Mouse (Mus musculus): ENCODE results near the gene Fscn3.

The Fscn3 gene

GRCm38 (mm10) chr6:28428290-28428689 is 701 bp downstream of the Fscn3 start, which contains the start of gene Gcc1:
Gene Gcc1, minus strand, starts transcription at chr6:28428390.
- DNase-seq (ENCODE audit: low spot score), result no peak

DNA sequence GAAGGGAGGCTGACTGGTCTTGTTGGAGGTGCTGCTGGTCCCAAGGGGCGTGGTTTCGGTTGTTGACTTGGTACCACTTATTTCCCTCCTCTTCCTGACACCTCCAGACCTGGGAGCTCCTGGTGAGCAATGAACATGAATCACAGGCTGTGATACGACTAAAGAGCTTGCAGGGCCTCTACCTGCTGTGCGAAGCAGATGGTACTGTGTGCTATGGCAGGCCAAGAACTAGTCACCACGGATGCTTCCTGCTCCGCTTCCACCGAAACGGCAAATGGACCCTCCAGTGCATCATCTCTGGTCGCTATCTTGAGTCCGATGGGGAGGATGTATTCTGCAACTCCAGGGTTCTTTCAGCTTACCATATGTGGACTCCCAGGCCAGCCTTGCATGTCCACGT is 2.3 kb downstream of the Fscn3 start:
- no peak for DNase-seq (ENCODE audit: low spot score)

DNA sequence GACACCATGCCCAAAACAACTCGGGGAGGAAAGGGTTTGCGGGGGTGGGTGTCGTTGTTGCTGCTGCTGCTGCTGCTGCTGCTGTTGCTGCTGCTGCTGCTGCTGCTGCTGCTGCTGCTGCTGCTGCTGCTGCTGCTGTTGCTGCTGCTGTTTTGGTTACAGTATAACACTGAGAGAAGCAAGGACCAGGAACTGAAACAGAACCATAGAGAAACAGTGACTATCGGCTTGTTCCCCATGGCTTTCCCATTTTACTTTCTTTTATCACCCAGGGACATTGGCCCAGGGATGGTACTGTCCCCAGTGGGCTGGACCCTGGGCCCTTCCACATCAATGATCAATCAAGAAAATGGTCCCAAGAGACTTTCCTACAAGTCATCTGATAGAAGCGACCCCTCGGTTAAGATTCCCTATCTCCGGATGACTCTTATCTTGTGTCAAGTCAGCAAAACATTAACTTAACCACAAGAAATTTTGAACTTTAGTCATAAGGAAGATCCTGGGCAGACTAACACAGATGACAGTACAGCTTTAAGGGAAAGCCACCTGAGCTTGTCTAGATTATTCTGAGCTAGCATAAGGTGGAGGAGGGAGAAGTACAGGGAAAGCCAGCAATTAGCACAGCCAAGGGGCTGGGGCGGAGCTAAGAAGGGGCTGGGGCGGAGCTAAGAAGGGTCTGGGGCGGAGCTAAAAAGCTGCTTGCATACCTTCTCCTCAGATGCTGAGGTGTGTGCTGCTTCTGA is 3.4 kb downstream of the Fscn3 start:
- DNase-seq (ENCODE audit: low spot score), result no peak

- DNase-seq (ENCODE audit: low spot score), result no peak
These were observed 3.9 kb downstream of the Fscn3 start for GRCm38 (mm10) chr6:28431538-28431855.

DNA sequence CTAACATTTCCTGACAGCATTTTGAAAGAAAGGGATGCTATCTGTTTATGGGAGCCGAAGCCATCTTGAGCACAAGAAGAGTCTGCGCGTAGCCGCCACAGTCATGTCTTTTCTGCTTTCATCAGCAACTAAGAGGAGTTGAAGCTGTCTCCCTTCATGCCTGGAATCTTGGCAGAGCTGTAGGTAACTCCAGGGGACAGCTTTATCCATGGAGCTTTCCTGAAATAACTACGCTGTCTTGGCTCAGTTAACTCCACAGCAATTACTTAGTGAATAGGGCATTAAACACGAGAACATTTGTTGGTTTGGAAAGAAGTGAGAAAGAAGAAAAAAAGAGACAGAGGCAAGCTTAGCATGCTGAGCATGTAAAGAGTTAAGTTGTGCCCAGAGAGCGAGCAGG is 20.3 kb downstream of the Fscn3 start:
- no peak for DNase-seq (ENCODE audit: low spot score)

DNA sequence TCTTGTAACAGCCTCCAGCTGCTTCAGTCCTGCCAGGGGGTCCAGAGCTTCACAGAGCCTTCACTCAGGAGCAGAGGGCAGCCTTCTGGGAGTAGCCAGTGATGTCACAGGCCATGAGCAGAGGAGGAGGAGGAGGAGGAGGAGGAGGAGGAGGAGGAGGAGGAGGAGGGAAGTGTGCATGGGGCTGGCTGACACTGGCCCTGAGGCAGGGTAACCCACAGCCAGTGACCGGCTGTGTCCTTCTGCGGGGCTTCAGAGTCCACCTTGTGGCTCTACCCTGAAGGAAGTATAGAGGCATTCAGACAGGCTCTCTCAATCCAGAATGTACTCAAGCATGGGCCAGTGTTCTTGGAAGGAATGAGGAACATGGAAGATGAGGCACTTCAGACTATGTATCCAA is 21.7 kb downstream of the Fscn3 start, which contains the start of gene Pax4:
Gene Pax4, minus strand, starts transcription at position 101 of the 400 bp plus-strand sequence.
- no peak for DNase-seq (ENCODE audit: low spot score)

- no peak for DNase-seq (ENCODE audit: low spot score)
These were observed 22.9 kb downstream of the Fscn3 start for GRCm38 (mm10) chr6:28450481-28450880.

- no peak for DNase-seq (ENCODE audit: low spot score)
These were observed 23.4 kb downstream of the Fscn3 start for GRCm38 (mm10) chr6:28450977-28451376.

DNA sequence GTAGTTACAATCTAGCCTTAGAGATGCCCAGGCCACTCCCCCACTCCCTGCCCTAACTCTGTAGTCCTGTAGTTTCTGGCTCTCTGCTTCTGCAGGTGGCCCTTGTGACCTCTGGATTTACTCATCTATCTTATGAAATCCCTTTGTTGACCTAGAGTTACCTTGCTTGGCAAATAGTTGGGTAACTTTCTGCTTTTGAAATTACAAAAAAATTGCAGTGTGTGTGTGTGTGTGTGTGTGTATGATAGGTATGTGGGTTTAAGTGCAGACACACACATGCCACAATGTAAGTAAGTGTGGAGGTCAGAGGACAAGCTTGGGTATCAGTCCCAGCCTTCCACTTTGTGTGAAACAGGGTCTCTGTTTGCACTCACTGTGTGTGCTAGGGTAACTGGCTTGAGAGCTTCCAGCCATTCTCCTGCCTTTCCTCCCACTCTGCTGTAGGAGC is 31.7 kb downstream of the Fscn3 start:
- no peak for DNase-seq (ENCODE audit: low spot score)

DNA sequence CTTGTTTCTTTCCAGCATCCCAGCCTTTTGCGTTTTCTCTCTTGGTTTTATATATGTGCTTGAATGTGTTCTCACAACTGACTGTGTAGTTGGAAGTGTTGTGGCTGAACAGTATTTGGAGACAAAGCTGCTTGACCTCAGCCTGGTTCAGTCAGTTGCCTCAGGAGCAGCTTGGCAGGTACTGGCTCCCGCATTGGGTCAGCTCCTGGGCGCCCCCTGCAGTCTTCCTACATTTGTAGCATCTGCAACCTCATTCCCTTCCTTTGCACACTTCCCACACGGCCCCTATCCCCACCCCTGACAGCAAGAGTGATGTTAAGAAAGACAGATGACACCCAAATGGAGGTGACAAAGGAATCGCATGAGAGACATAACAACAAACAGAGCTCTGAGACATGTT is 32.9 kb downstream of the Fscn3 start:
- no peak for DNase-seq (ENCODE audit: low spot score)

- no peak for DNase-seq (ENCODE audit: low spot score)
These were observed 37.0 kb downstream of the Fscn3 start for GRCm38 (mm10) chr6:28464630-28465029.

- no peak for DNase-seq (ENCODE audit: low spot score)
These were observed 42.5 kb downstream of the Fscn3 start for GRCm38 (mm10) chr6:28470017-28470602.

DNA sequence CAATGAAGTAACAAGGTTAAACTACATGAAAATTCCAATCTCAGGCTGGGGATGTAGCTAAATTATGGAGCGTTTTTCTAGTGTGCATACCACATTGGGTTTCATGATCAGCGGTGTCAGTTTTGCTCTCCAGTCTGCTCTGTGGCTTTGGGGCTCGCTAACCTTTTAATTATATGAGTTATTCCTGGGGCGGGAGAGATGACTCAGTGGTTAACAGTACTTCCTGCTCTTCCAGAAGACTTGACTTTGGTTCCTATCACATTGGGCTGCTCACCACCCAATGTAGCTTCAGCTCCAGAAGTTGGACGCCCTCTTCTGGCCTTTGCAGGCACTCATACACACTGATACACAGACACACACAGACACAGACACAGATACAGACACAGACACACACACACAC is 43.0 kb downstream of the Fscn3 start:
- no peak for DNase-seq (ENCODE audit: low spot score)

GRCm38 (mm10) chr6:28471284-28472035 is 43.9 kb downstream of the Fscn3 start:
- DNase-seq (ENCODE audit: low spot score), result no peak

- DNase-seq (ENCODE audit: low spot score), result no peak
These were observed 46.6 kb downstream of the Fscn3 start for GRCm38 (mm10) chr6:28474211-28474610.

GRCm38 (mm10) chr6:28474839-28475238 is 47.2 kb downstream of the Fscn3 start, which contains the start of gene Snd1:
Gene Snd1, plus strand, starts transcription at chr6:28475139.
- no peak for DNase-seq (ENCODE audit: low spot score)

DNA sequence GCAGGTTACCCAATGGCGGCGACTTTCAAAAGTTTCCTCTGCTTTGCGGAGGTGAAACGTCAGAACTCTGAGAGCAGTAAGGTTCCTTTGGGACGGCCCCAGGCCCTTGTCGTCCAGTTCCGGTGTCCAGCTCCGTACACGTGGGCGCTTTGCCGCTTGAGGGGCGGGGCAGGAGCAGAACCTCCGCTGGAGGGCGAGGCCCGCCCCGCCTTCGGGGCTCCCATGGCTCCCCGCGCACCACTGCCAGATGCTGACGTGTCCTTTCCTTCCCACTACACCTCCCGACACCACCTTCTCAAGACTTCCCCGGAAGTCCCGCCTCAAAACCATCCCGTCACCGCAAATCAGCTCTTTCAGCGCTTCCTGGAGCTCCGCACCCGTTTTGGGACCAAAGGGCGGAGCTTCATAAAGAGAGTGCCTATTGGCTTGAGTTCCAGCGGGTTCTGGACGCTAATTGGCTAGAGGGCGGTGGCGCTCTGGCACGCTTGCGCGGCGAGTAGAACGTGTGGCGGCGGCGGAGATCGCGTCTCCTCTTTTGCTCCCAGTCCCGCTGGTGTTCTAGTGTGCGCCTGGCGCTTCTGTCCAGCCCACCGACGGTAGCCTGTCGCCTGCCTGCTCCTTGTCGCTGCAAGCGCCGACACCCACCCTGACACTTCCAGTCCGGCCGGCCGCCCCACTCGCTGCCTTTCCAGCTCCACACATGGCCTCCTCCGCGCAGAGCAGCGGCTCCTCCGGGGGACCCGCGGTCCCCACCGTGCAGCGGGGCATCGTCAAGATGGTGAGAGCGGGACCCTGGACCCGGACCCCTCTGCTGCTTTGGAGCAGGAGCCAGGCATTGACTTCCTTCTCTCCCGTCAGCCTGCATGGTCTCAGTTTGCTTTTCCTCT is 52.5 kb downstream of the Fscn3 start:
- DNase-seq (ENCODE audit: low spot score), result peak; percentile 100

DNA sequence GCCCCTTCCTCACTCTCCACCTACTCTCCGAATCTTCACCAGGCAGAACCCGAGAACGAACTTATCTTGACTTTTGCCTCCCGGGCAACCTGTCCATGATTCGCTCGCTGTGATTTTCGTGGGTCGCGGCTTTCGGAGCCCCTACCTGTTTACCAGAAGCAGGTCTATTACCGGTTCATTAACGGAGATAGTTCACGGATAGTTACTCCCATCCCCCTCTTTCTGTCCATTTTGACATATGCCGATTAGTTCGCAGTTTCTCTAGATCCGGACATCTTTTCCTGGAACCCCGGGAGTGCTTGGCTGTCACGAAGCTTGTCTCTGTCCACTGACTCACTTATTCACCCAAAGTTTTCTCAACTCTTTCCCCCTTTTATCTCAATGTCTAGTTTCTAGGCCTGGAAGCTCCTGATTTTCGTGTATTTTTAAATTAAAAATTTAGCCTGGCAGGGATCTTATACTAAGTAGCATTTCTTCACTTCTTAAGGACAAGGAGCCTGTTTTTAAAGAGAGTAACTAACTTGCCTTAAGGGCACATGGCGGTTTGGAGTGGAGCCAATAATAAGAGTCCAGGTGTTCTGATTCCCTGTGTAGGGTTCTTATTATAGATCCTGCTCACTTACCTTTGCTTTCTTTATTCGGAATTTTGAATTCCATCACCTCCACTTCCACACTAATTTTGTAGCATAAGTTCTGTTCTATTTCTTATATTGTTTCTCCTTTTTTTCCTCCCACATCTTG is 53.3 kb downstream of the Fscn3 start:
- DNase-seq (ENCODE audit: low spot score), result no peak

DNA sequence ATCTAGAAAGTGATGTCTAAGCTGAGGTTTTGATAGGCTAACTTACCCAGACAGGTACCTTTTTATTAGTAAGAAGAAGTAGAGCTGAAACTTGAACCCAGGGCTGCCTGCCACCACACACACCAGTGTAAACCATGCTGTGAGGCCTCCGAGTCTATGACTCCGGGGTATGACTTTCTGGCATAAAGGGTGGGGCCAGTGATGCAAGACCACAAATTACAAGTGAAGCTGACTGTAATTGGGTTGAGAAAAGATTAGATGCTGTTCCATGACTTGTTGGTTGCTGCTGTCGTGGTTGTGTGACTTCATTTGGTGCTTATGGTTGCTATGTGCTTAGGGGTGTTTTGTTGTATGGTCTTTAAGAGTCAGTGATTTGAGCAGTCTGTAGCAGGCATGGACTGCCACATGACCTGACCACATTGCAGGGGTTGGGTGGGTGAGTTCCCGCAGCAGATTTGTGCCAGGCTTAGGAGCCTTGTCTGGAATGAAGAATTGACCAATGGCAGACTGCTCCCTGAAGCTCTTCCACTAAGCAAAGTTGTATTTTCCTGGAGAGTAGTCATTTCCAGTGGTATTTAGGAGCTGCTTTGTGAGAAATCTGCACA is 55.2 kb downstream of the Fscn3 start:
- DNase-seq (ENCODE audit: low spot score), result no peak

- no peak for DNase-seq (ENCODE audit: low spot score)
These were observed 58.4 kb downstream of the Fscn3 start for GRCm38 (mm10) chr6:28486008-28486407.

DNA sequence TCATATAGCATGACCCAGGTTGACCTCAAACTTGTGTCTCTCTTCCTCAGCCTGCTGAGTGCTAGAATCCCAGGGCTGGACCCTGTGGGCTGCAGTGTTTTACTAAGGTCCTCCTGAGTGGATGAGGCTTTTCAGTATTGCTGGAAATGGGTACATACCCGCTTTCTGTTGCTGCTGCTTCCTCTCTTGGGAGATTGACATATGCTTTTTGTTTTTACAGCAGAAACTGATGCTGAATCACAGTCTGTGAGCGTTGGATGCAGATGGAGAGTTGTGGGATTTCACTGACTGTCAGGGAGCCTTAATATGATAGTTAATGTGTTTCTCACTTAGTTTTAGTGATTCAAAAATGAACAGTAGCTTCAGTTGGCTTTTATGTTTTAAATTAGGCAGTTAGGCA is 58.9 kb downstream of the Fscn3 start:
- DNase-seq (ENCODE audit: low spot score), result no peak

All from MN1 (cell line).